Comparison of ENCODE assay signal across 23 mouse cellular contexts in the genomic region with DNA sequence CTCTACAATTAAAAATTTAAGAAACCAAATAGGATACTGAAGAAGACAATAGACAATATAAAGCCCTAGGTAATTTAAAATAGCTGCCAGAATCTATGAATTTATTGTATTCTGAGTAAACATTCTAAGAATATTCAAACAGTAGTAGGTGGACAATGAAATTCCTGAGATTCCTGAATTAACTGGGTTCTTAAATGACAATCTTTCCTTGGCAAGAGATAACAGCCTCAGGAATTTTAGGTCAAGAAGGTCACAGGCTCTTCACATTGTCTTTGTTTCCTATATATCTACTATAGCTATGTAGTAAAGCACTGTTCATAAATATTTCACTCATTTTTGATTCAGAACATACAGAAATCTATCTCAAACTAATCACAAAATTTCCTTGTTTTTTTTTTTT.
"Had no signal": no experiment of that assay in that cellular context is flagged by ENCODE, and none has a peak within 500 bp of the region (broad histone marks: within the 10 kb centered on the region; RNA-seq: fewer than 3 reads in every experiment).

No protein-coding gene starts in this region.

- H3K4me1 ChIP-seq: kidney, embryonic 15.5 days; limb, embryonic 12.5 days; limb, embryonic 15.5 days; megakaryocyte, embryonic 14.5 days; midbrain, embryonic 12.5 days; midbrain, embryonic 15.5 days; neural tube, embryonic 13.5 days; stomach, embryonic 15.5 days had no signal

- H3K36me3 ChIP-seq: kidney, embryonic 15.5 days; limb, embryonic 12.5 days; limb, embryonic 15.5 days; midbrain, embryonic 12.5 days; midbrain, embryonic 15.5 days; neural tube, embryonic 13.5 days; stomach, embryonic 15.5 days had no signal

- H3K9me3 ChIP-seq: kidney, embryonic 15.5 days; limb, embryonic 12.5 days; limb, embryonic 15.5 days; midbrain, embryonic 12.5 days; midbrain, embryonic 15.5 days; neural tube, embryonic 13.5 days; stomach, embryonic 15.5 days had no signal

- ATAC-seq: intestine, postnatal 0 days; liver, postnatal 0 days; midbrain, embryonic 15.5 days had no signal

- H3K27me3 ChIP-seq: kidney, embryonic 15.5 days; limb, embryonic 12.5 days; limb, embryonic 15.5 days; megakaryocyte, embryonic 14.5 days; midbrain, embryonic 12.5 days; midbrain, embryonic 15.5 days; neural tube, embryonic 13.5 days; stomach, embryonic 15.5 days had no signal

- H3K9ac ChIP-seq: kidney, embryonic 15.5 days; limb, embryonic 12.5 days; limb, embryonic 15.5 days; liver, embryonic 14.5 days; liver, postnatal 0 days; lung, embryonic 14.5 days; midbrain, embryonic 12.5 days; midbrain, embryonic 15.5 days; neural tube, embryonic 13.5 days; stomach, embryonic 15.5 days had no signal

- H3K4me3 ChIP-seq: kidney, embryonic 15.5 days; limb, embryonic 12.5 days; limb, embryonic 15.5 days; megakaryocyte, embryonic 14.5 days; midbrain, embryonic 12.5 days; midbrain, embryonic 15.5 days; myocyte; neural tube, embryonic 13.5 days; stomach, embryonic 15.5 days had no signal

- H3K4me2 ChIP-seq: kidney, embryonic 15.5 days; limb, embryonic 12.5 days; limb, embryonic 15.5 days; liver, embryonic 11.5 days; lung, embryonic 14.5 days; midbrain, embryonic 12.5 days; midbrain, embryonic 15.5 days; neural tube, embryonic 13.5 days; stomach, embryonic 15.5 days had no signal

- DNase-seq: kidney, adult 2 months; kidney, postnatal 14 days; kidney, postnatal 4 days; left cerebral cortex, postnatal 4 days; liver, postnatal 0 days; lung, embryonic 14.5 days; lung, postnatal 10 days; lung, postnatal 36 days; right cerebral cortex, postnatal 25 days; spleen, adult 18-20 months; thymus, postnatal 25 days had no signal

- H3K27ac ChIP-seq: kidney, embryonic 15.5 days; limb, embryonic 12.5 days; limb, embryonic 15.5 days; liver, embryonic 14.5 days; midbrain, embryonic 12.5 days; midbrain, embryonic 15.5 days; neural tube, embryonic 13.5 days; stomach, embryonic 15.5 days had no signal
